Mouse (Mus musculus): ENCODE measurements around the gene Phkg2. TPM values are rescaled to one million over a fixed set of nuclear protein-coding genes. Genes with fewer than 3 reads are reported as not detected.

The Phkg2 gene
- polyA plus RNA-seq, 1 experiment from 2014 or later: 62.2 TPM

DNA sequence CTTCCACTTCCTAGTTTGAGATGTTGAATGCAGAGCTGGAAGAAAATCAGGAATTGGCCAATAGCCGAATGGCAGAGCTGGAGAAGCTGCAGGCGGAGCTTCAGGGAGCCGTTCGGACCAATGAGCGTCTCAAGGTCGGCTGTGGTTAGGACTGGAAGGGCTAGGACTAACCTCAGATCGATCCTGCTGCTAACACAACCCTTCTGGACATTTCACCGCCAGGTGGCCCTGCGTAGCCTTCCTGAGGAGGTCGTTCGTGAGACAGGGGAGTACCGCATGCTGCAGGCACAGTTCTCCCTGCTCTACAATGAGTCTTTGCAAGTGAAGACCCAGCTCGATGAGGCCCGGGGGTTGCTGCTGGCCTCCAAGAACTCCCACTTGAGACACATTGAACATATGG is 19.4 kb downstream of the Phkg2 start:
- Histone ChIP-seq H3K36me3 (ENCODE audit: control insufficient read depth, insufficient read depth, low read length) (peaks cover 80% of the 10 kb centered on the region), H3K4me1 (ENCODE audit: control insufficient read depth, insufficient read depth, low read length) (peaks cover 11% of the 10 kb centered on the region), H3K27ac (ENCODE audit: low read depth, low read length) (no peak overlapping the region), H3K27me3 (replicated peaks; ENCODE audit: control insufficient read depth, insufficient read depth, low read length) (no peaks in the 10 kb centered on the region), H3K4me2 (ENCODE audit: low read length) (no peak overlapping the region), H3K9ac (ENCODE audit: low read length) (no peak overlapping the region), H3K4me3 (ENCODE audit: low read depth, low read length) (no peak overlapping the region), H3K9me3 (replicated peaks; ENCODE audit: control insufficient read depth, low read length) (no peaks in the 10 kb centered on the region)
- 88% methylated on average over 14 of the region's 14 CpGs for WGBS
- ATAC-seq: no peak
- DNase-seq (ENCODE audit: low spot score): no peak

GRCm38 (mm10) chr7:127596747-127597146 is 23.6 kb downstream of the Phkg2 start:
- no peak for DNase-seq (ENCODE audit: low spot score)
- no peaks in the 10 kb centered on the region for H3K4me1 ChIP-seq (ENCODE audit: control insufficient read depth, insufficient read depth, low read length)
- no peaks in the 10 kb centered on the region for H3K9me3 ChIP-seq (replicated peaks; ENCODE audit: control insufficient read depth, low read length)
- no peak overlapping the region for H3K9ac ChIP-seq (ENCODE audit: low read length)
- H3K4me3 ChIP-seq (ENCODE audit: low read depth, low read length): no peak overlapping the region
- peaks cover 100% of the 10 kb centered on the region for H3K36me3 ChIP-seq (ENCODE audit: control insufficient read depth, insufficient read depth, low read length)
- H3K27me3 ChIP-seq (replicated peaks; ENCODE audit: control insufficient read depth, insufficient read depth, low read length): no peaks in the 10 kb centered on the region
- ATAC-seq: no peak
- H3K4me2 ChIP-seq (ENCODE audit: low read length): no peak overlapping the region
- WGBS: 98% methylated on average over 17 of the region's 17 CpGs
- H3K27ac ChIP-seq (ENCODE audit: low read depth, low read length): no peak overlapping the region

DNA sequence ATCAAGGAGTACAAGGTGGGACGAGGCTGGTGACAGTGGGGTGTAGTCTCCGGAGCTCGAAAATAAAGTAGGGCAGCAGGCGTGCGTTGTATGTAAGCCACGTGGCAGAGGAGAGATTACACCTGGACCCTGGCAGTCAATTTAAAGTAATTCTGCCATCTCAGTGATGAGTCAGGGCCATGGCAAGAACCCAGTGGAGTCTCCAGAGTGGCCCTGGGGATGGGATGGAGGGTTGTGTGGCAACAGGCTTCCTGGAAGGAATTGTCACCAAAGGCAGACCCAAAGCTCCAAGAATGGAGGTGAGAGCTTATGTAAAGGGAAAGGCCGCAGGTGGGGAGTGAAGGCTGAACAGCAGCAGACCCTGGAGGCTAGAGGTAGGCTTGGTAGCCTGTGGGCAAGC is 27.5 kb downstream of the Phkg2 start:
- ATAC-seq (no peak), DNase-seq (ENCODE audit: low spot score) (no peak)
- Histone ChIP-seq H3K27me3 (replicated peaks; ENCODE audit: control insufficient read depth, insufficient read depth, low read length) (no peaks in the 10 kb centered on the region), H3K4me2 (ENCODE audit: low read length) (no peak overlapping the region), H3K9ac (ENCODE audit: low read length) (no peak overlapping the region), H3K9me3 (replicated peaks; ENCODE audit: control insufficient read depth, low read length) (no peaks in the 10 kb centered on the region), H3K4me3 (ENCODE audit: low read depth, low read length) (no peak overlapping the region), H3K36me3 (ENCODE audit: control insufficient read depth, insufficient read depth, low read length) (peaks cover 95% of the 10 kb centered on the region), H3K4me1 (ENCODE audit: control insufficient read depth, insufficient read depth, low read length) (no peaks in the 10 kb centered on the region), H3K27ac (ENCODE audit: low read depth, low read length) (no peak overlapping the region)
- 96% methylated on average over 7 of the region's 7 CpGs for WGBS

DNA sequence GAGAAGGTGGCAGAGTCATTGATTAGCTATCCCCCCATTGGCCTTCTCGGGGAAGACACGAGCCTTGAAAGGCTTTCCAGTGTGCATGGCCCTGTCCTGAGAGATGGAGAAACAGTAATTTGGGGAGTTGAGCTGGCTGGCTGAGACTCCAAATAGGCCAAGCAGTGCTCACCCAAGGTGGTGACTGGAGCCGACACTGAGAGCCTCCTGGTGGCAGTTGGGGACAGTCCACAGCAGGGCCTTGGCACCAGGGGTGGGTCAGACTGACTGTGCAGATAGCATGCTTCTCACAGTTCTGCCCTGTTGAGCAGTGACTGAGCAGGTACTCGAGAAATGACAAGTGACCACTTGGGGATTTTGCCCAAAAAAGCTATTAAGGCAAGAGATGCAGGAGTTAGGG is 28.6 kb downstream of the Phkg2 start:
- Histone ChIP-seq H3K36me3 (ENCODE audit: control insufficient read depth, insufficient read depth, low read length) (peaks cover 90% of the 10 kb centered on the region), H3K9me3 (replicated peaks; ENCODE audit: control insufficient read depth, low read length) (no peaks in the 10 kb centered on the region), H3K27ac (ENCODE audit: low read depth, low read length) (no peak overlapping the region), H3K9ac (ENCODE audit: low read length) (no peak overlapping the region), H3K4me2 (ENCODE audit: low read length) (no peak overlapping the region), H3K27me3 (replicated peaks; ENCODE audit: control insufficient read depth, insufficient read depth, low read length) (no peaks in the 10 kb centered on the region), H3K4me3 (ENCODE audit: low read depth, low read length) (no peak overlapping the region), H3K4me1 (ENCODE audit: control insufficient read depth, insufficient read depth, low read length) (no peaks in the 10 kb centered on the region)
- ATAC-seq (no peak), DNase-seq (ENCODE audit: low spot score) (no peak)
- WGBS: 86% methylated on average over 4 of the region's 4 CpGs

- Histone ChIP-seq H3K9me3 (replicated peaks; ENCODE audit: control insufficient read depth, low read length) (no peaks in the 10 kb centered on the region), H3K9ac (ENCODE audit: low read length) (no peak overlapping the region), H3K27me3 (replicated peaks; ENCODE audit: control insufficient read depth, insufficient read depth, low read length) (no peaks in the 10 kb centered on the region), H3K36me3 (ENCODE audit: control insufficient read depth, insufficient read depth, low read length) (peaks cover 88% of the 10 kb centered on the region), H3K4me1 (ENCODE audit: control insufficient read depth, insufficient read depth, low read length) (no peaks in the 10 kb centered on the region), H3K4me2 (ENCODE audit: low read length) (no peak overlapping the region), H3K27ac (ENCODE audit: low read depth, low read length) (no peak overlapping the region), H3K4me3 (ENCODE audit: low read depth, low read length) (no peak overlapping the region)
- WGBS: 82% methylated on average over 2 of the region's 2 CpGs
- DNase-seq (ENCODE audit: low spot score) (no peak), ATAC-seq (no peak)
These were observed 29.8 kb downstream of the Phkg2 start for GRCm38 (mm10) chr7:127602903-127603302.

- H3K9me3 ChIP-seq (replicated peaks; ENCODE audit: control insufficient read depth, low read length): no peaks in the 10 kb centered on the region
- H3K36me3 ChIP-seq (ENCODE audit: control insufficient read depth, insufficient read depth, low read length): peaks cover 88% of the 10 kb centered on the region
- no peaks in the 10 kb centered on the region for H3K4me1 ChIP-seq (ENCODE audit: control insufficient read depth, insufficient read depth, low read length)
- no peak overlapping the region for H3K27ac ChIP-seq (ENCODE audit: low read depth, low read length)
- H3K9ac ChIP-seq (ENCODE audit: low read length): no peak overlapping the region
- DNase-seq (ENCODE audit: low spot score) (no peak), ATAC-seq (no peak)
- no peak overlapping the region for H3K4me3 ChIP-seq (ENCODE audit: low read depth, low read length)
- H3K27me3 ChIP-seq (replicated peaks; ENCODE audit: control insufficient read depth, insufficient read depth, low read length): no peaks in the 10 kb centered on the region
- 93% methylated on average over 10 of the region's 10 CpGs for WGBS
- H3K4me2 ChIP-seq (ENCODE audit: low read length): no peak overlapping the region
These were observed 31.1 kb downstream of the Phkg2 start for GRCm38 (mm10) chr7:127604256-127604655.

- Histone ChIP-seq H3K9ac (ENCODE audit: low read length) (no peak overlapping the region), H3K4me2 (ENCODE audit: low read length) (no peak overlapping the region), H3K4me3 (ENCODE audit: low read depth, low read length) (no peak overlapping the region), H3K4me1 (ENCODE audit: control insufficient read depth, insufficient read depth, low read length) (no peaks in the 10 kb centered on the region), H3K27me3 (replicated peaks; ENCODE audit: control insufficient read depth, insufficient read depth, low read length) (no peaks in the 10 kb centered on the region), H3K27ac (ENCODE audit: low read depth, low read length) (no peak overlapping the region), H3K9me3 (replicated peaks; ENCODE audit: control insufficient read depth, low read length) (no peaks in the 10 kb centered on the region), H3K36me3 (ENCODE audit: control insufficient read depth, insufficient read depth, low read length) (peaks cover 88% of the 10 kb centered on the region)
- WGBS: 79% methylated on average over 6 of the region's 6 CpGs
- DNase-seq (ENCODE audit: low spot score) (no peak), ATAC-seq (no peak)
These were observed 34.0 kb downstream of the Phkg2 start for GRCm38 (mm10) chr7:127607150-127607549.

DNA sequence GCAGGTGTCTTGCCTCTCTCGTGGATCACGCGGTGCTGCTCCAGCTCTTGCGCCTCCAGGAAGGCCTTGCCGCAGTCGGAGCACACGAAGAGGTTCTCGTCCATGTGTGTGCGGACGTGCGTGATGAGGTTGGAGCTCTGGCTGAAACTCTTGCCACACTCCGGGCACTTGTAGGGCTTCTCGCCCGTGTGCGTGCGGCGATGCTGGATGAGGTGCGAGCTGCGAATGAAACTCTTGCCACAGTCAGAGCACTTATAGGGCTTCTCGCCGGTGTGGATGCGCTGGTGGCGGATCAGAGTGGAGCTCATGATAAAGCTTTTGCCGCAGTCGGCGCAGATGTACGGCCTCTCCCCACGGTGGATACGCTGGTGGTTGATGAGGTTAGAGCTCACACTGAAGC is 37.9 kb downstream of the Phkg2 start:
- no peak for DNase-seq (ENCODE audit: low spot score)
- Histone ChIP-seq H3K27me3 (replicated peaks; ENCODE audit: control insufficient read depth, insufficient read depth, low read length) (no peaks in the 10 kb centered on the region), H3K4me2 (ENCODE audit: low read length) (no peak overlapping the region), H3K4me1 (ENCODE audit: control insufficient read depth, insufficient read depth, low read length) (peaks cover 9% of the 10 kb centered on the region), H3K4me3 (ENCODE audit: low read depth, low read length) (no peak overlapping the region), H3K9ac (ENCODE audit: low read length) (no peak overlapping the region), H3K36me3 (ENCODE audit: control insufficient read depth, insufficient read depth, low read length) (peaks cover 64% of the 10 kb centered on the region), H3K27ac (ENCODE audit: low read depth, low read length) (no peak overlapping the region), H3K9me3 (replicated peaks; ENCODE audit: control insufficient read depth, low read length) (no peaks in the 10 kb centered on the region)
- no peak for ATAC-seq
- 98% methylated on average over 29 of the region's 29 CpGs for WGBS

DNA sequence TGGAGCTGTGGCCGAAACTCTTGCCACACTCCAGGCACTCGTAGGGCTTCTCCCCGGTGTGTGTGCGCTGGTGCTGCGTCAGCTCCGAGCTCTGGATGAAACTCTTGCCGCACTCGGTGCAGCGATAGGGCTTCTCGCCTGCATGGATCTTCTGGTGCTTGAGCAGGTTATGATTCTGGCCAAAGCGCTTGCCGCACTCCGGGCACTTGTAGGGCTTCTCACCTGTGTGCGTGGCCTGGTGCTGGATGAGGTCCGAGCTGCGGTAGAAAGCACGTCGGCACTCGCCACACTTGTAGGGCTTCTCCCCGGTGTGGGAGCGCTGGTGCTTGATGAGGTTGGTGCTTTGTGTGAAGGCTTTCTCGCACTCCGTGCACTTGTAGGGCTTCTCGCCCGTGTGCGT is 38.4 kb downstream of the Phkg2 start:
- Histone ChIP-seq H3K4me1 (ENCODE audit: control insufficient read depth, insufficient read depth, low read length) (peaks cover 13% of the 10 kb centered on the region), H3K27ac (ENCODE audit: low read depth, low read length) (no peak overlapping the region), H3K27me3 (replicated peaks; ENCODE audit: control insufficient read depth, insufficient read depth, low read length) (no peaks in the 10 kb centered on the region), H3K4me2 (ENCODE audit: low read length) (no peak overlapping the region), H3K9ac (ENCODE audit: low read length) (no peak overlapping the region), H3K4me3 (ENCODE audit: low read depth, low read length) (no peak overlapping the region), H3K9me3 (replicated peaks; ENCODE audit: control insufficient read depth, low read length) (no peaks in the 10 kb centered on the region), H3K36me3 (ENCODE audit: control insufficient read depth, insufficient read depth, low read length) (peaks cover 60% of the 10 kb centered on the region)
- WGBS: 96% methylated on average over 26 of the region's 26 CpGs
- ATAC-seq (no peak), DNase-seq (ENCODE audit: low spot score) (no peak)

Data from forebrain, embryonic 14.5 days (tissue).